Mouse (Mus musculus): Measurements from ENCODE around the gene Bcl2.

DNA sequence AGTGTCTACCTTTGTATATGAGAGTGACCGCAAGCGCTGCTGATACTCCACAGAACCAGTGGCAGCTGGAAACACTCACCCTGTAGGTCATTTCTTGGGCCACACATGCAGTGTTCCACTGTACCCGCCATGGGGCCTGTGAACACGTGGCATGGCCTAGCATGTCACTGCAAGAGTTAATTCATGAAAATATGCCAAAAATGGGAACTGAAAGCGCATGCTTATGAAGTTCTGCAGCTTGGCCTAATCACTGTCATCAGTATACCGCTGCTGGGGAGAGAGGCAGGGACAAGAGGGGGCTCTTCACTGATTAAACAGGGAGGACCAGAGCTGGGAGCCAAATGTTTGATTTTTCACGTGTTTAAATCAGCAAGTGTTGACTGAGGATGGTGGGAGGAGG is 161.2 kb downstream of the Bcl2 start:
- TF ChIP-seq CTCF (IDR thresholded peaks at IDR 0.05; ENCODE audit: low read depth) (no peak), EP300 (IDR thresholded peaks at IDR 0.05; ENCODE audit: low read depth) (no peak)

Data from heart, postnatal 0 days (tissue).